Mouse (Mus musculus) CD4-positive naive resting alpha-beta T cell, adult 76 days (primary cell): ENCODE results near the gene Cebpa. TPM values are rescaled to one million over a fixed set of nuclear protein-coding genes. Genes with fewer than 3 reads are reported as not detected.

Source experiments
- total RNA-seq: library from RNA; stranded (reverse); gene quantifications from one replicate; pipeline ENCODE4 v1.2.4, GENCODE M21; 2023

Cebpa gene
- total RNA-seq: 0.85 TPM

DNA sequence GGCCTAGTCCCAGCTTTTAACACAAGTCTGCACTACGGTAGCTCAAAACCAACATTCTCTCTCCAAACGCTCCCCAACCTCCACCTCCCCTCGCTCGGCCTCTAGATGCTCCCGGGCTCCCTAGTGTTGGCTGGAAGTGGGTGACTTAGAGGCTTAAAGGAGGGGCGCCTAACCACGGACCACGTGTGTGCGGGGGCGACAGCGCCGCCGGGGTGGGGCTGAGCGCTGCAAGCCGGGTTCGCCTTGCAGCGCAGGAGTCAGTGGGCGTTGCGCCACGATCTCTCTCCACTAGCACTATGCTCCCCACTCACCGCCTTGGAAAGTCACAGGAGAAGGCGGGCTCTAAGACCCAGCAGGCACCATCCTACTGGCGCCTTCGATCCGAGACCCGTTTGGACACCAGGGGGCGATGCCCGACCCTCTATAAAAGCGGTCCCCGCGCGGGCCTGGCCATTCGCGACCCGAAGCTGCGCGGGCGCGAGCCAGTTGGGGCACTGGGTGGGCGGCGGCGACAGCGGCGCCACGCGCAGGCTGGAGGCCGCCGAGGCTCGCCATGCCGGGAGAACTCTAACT is at the start of gene Cebpa:
TSS of gene Cebpa (plus strand) at position 453 of the 573 bp plus-strand sequence.

Other genes starting within 250 kb of the Cebpa start
- gene Pepd, start 206.9 kb upstream of the Cebpa start, total RNA-seq: 28.7 TPM
- gene Cebpg, start 62.7 kb upstream of the Cebpa start, total RNA-seq: 44.9 TPM
- gene Slc7a10, start 67.1 kb downstream of the Cebpa start, total RNA-seq: not detected
- gene Lrp3, start 96.2 kb downstream of the Cebpa start, total RNA-seq: not detected
- 15.0 TPM for gene Gpatch1, start 199.1 kb downstream of the Cebpa start, total RNA-seq
- gene Rhpn2, start 214.9 kb downstream of the Cebpa start, total RNA-seq: not detected